Mouse (Mus musculus) embryo, embryonic 11.5 days (tissue): ENCODE data around the gene Pex6.
A peak's percentile ranks its signal among the peaks of the same experiment; 100 is the strongest.

Source experiments
- DNase-seq: peaks from one replicate; pipeline ENCODE4 v3.0.0-alpha.2; 2012; ENCODE audit warnings: low read depth, low spot score

Pex6 gene

DNA sequence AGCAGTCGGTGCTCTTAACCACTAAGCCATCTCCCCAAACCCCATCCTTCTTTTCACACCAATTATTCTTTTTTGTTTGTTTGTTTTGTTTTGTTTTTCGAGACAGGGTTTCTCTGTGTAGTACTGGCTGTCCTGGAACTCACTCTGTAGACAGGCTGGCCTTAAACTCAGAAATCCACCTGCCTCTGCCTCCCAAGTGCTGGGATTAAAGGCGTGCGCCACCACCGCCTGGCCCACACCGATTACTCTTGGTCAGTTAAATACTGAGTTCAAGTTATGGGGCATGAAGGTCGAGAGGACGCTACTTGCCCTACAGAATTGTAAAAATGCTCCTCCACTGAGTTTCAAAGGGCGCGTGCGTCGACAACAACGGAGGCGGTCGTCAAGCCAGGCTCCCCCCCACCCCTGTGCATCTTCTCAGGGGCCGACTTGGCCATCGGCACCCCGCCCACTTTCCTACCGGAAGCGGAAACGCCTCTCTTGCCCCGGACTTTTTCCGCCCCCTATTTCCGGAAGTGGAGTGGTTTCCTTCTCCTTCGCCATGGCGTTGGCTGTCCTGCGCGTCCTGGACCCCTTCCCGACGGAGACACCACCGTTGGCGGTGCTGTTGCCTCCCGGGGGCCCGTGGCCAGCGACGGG is at the start of gene Pex6:
Gene Pex6 (plus strand): TSS at position 505 of the 639 bp plus-strand sequence.
- DNase-seq: peak; percentile 88

DNA sequence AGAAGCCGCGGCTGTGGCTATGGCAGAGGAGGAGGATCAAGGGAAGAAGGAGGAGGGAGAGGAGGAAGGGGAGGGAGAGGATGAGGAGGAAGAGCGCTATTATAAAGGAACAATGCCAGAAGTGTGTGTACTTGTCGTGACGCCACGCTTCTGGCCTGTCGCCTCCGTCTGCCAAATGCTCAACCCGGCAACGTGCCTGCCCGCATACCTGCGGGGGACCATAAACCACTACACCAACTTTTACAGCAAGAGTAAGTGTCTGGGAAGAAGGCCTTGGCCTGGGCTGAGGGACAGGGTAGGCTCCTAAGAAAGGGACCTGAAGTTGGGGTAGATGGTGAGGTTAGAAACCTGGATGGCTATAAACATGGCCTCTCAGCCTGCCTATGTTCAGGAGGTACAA is 49.3 kb upstream of the Pex6 start:
- no peak for DNase-seq

DNA sequence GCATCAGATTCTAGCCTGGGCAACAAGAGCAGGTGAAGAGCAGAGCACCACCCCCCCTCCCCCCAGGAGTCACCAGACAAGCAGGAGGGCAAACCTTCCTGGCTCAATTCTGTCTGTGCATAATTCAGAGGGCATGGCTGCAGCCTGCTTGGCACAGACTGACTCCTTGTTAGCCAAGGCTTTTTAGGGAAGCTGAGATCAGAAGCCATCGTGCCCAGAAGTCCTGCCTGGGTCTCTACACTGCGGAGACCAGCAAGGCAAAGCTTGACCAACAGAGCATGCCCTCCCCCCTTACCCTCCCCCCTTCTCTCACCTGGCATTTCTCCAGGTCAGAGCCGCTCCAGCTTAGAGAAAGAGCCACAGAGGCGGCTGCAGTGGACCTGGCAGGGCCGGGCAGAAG is 48.5 kb upstream of the Pex6 start:
- no peak for DNase-seq

DNA sequence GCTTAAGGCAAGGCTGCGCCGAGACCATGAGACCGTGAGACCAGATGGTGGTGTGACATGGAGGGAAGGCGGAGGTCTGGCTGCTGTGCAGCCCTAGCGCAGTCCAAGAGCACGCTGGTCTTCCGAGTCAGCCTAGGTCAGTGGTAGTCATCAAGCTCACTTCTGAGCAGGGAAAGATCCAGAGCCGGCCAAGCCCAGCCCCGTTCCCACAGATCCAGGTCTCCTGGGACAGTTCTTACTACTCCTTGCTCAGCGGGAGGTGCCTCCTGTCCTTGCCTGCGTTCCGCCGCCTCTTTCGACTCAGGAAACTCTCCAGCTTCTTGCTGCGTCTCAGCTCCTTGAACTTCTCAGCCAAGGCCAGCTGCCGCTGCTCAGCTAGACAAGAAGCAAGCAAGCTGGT is 43.6 kb upstream of the Pex6 start:
- no peak for DNase-seq

DNA sequence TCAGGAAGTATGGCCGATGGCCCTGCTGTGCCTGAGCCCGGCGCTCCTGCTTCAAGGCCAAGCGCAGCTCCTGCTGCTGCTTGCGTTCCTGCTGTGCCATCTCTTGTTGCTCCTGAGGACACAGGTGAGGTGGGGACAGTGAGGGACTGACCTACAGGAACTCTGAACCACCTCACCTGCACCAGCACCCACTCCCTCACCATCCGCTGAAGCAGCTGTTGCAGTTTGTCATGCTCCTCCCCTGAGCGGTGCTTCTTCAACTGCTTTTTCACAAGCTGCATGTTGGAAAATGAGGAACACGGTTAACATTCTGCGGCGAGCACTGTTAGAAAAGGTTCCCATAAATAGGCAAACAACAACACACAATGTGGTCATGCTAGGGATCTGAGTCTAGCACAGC is 41.4 kb upstream of the Pex6 start:
- no peak for DNase-seq

DNA sequence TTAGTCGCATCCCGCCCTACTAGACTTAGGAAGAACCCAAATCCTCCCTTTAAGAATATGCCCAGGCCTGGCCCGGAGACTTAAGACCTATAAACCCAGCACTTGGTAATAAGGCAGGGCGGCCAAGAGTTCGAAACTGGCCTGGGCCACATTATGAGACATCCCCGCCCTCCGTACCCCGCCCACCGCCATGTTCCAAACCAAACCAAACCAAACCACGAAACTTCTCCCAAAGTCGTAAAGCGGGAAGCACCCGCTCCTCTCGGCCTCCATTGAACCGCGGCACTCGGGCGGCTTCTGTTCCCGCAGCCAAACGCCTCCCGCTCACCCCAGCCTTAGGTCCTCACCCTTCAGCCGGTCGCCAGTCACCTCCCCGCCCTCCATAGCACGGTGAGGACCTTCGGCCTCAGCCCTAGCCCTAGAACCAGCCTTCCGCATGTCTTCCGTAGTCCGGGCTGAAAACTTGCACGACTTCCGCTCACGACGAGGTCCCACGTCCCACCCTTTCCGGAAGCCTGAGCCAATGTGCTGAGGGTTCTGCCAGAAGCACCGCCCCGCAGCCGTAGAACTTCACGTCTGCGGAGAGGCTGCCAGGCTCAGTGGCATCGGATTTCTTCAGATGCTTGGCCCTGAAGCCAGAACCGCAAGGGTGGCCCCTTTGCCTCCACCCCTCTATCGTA is 37.3 kb upstream of the Pex6 start, which contains the start of gene Rrp36:
Gene Rrp36 (minus strand): TSS at position 503 of the 680 bp plus-strand sequence.
- peak; percentile 80 for DNase-seq

DNA sequence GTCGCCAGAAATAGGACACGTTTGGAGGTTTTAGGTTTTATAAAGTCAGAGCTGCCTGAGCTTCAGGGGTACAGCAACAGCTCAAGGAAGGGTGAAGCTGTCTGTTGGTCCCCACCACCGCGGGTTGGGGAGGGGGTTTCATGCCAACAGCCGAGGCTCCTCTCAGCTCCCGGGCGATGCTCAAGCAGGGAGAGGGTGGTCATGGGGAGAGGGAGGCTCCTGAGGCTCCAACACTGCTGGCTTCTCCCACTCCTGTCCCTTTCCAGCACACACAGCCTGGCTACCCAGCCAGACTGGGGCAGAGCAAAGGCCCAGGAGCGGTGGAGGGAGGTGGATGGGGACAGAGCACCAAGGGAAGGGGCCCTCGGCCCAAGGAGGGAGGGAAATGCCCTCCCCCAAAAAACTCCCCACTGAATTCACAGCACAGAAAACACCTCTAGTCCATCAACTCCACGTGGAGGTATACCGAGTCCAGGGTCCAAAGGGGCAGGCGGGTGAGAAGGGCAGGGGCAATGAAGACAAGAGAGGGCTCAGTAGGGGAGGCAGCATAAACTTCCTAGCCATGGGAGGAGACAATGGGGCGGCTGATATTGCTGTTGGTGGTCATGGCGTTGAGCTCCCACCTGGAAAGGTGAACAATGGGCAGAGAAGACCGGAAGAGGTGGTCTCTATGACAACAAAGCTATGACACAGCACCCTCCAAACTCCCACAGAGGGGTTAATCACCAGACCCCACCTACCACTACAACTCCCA is 36.6 kb upstream of the Pex6 start:
- no peak for DNase-seq

DNA sequence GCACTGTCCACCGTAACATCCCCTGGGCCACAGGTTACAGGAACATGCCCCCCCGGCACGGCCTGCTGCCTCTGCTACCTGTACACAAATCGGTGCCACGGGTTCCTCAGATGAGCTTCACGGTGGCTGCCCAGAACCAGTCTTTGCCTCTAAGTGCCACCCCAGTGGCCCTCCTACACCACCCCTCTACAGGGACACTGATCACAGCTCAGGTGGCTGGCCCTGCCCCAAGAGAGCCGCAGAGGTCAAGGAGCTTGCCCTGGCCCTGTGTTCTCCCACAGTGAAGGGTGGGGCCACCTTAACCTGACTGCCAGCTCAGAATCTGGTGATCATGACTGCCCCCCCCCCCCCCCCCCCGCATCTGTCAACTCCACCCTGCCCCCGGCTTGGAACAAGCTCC is 32.8 kb upstream of the Pex6 start, which contains the start of gene Mea1:
Gene Mea1 (plus strand): TSS at position 378 of the 400 bp plus-strand sequence.
- DNase-seq: no peak

DNA sequence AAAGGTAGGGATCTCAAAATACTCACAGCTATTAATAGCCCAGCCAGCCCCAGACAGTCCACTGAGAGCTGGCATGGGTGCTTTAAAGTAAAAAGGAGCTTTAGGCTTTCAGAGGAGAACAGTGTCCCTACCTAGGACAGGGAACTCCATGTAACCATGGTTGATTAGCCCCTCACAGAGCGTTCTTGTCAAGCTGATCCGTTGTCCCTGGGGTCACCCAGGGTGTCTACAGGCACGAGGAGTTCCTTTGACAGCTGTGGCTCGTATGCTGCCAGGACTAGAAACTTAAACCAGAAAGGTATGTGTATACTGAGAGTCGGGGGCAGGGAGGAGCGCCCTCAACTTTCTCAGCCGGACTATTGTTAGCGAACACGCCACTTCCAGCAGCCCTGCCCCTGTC is 32.4 kb upstream of the Pex6 start:
- no peak for DNase-seq

DNA sequence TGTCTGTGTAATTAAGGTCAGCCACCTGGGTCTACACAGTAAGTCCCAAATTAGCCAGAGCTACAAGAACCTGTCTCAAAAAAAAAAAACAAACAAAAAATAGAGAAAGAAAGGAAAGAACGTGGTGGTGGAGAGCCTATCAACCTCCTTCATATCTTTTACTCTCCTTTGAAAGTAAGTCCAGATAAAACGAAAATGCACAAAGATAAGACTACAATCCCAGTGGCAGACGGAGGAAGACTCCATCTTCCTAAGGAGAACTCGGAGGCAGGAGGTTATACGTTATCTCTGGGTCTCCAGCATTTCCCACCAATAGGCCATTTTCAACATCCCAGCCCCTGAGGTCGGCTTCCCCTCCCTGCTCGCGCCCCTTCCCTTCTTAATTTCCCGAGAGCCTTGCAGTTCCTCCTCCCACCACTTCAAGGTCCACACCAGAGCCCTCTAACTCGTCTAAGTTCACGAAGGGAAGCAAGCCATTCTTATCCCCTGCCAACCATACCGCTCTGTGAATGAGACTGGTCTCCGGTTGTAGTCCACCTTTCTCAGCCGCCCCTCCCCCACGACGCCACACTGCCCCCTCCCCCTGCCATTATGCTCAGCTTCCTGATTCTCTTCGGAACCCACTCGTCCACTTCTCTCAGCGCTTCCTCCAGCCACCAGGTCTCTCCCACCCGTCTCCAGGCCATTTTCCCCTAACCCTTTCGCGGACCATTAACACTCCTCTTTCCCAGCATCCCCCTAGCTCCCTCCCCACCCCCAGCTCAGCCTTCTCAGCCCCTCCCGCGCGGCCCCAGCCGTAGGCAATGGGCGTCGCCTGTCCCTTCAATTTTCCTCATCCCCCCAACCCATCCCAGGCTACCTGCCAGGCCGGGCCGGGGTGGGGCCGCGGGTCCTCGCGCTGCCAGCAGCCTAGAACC is 31.2 kb upstream of the Pex6 start:
- peak; percentile 32 for DNase-seq

DNA sequence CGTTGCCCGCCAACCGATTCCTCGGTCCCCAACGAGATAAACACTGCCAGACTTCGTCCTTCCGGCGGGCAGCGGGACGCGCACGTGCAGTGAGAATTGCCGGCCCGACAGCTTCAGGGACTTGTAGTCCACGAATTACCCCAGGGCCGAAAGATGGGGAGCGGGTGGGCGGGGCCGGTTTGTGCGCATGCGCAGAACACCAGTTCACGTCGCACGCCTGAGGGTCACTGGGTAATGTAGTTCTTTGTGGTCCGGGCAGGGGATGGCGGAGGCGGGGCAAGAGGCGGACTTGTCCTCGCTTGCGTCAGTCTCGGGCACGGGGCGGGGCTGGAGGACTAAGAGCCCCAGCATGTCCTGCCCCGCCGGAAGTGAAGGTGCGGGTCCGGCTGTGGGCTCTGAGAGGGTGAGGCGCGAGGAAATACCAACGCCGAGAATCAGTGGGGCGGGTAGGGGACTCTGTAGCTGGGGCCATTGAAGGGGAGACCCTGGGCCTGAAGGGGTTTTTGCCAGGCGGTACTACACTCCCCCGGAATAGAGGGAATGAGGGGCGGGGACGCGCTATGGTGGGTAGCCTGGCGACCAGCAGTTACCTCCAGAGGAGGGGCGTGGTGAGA is 30.4 kb upstream of the Pex6 start, which contains the start of gene Klhdc3:
Gene Klhdc3 (minus strand): TSS at position 155 of the 614 bp plus-strand sequence.
- peak; percentile 98 for DNase-seq

DNA sequence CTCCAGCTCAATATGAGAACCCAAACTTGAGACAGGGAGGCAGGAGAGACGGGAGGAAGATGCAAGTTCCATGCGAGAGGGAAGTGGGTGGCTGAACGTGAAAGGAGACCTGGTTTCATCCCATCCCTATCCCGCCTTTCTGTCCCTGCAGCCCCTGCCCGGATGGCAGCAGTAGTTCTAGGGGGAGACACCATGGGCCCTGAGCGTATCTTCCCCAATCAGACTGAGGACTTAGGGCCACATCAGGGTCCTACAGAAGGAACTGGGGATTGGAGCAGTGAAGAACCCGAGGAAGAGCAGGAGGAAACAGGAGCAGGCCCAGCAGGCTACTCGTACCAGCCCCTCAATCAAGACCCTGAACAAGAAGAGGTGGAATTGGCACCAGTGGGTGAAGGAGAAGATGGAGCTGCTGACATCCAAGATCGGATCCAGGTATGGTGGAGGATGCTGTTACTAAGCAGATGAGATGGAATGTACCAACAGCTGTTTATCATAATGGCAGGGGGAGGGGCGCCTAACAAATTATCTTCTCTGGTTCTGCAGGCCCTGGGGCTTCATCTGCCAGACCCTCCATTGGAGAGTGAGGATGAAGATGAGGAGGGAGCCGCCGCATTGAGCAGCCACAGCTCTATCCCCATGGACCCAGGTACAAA is 29.7 kb upstream of the Pex6 start:
- DNase-seq: no peak

DNA sequence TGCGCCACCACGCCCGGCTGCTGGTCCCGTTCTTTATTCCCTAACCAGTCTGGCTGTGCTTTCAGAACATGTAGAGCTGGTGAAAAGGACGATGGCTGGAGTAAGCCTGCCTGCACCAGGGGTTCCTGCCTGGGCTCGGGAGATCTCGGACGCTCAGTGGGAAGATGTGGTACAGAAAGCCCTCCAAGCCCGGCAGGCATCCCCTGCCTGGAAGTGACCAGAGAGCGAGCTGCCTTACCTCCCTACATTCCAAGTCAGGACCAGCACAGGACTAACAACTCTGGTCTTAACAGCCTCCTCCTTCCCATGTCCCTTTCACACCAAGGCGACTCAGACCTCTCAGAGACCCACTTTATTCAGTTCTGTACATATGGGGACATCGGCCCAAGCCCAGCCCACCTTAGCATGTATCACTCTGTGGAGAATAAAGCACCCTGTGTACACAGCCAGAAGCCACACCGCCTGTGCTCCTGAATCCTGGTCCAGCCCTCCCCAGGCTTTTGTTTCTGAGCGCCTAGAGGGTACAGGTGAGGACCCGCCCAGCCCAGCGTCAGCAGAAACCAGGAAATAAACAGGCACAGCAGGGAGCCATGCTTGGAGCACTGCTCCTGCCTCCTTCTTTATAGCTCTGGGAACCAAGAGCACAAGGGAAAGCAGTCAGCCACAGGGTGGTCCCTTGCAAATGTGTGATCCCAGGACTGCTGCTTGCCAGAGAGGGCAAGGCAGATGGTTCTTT is 28.4 kb upstream of the Pex6 start:
- no peak for DNase-seq

DNA sequence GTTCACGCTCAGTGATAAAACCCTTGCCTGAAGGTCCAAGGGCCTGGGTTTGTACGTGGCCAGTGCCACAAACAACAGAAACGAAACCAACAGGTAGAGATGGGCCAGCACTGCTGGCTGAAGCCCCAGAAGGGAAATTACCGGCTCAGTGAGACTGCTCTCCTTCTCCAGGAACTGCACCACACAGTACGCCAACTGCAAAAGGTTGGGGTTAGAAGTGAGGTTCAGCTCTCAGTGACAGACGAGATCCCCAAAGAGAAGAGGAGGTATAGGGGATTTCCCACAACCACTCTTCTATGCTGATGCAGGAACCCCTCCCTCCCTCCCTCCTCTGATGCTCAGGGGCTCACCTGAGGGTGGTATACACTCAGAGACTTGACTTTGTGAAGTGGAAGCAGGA is 25.4 kb upstream of the Pex6 start:
- no peak for DNase-seq

DNA sequence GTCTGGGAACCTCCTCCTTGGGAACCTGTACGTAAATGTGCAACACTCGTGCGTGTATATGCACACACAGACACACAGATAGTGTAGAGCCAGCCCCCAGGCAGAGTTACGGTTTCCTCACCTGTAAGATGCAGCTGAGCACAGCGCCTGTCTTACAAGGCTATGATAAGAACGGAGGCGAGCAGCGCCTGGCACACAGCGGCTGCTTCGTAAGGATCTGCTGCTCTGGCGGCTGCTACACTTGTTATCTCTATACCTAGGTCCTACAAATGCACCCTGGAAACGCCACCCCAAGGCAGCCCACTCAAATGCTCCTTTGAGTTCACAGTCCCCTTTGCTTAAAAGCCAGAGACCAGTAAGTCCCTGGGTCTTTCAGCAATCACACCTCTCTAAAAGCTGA is 20.6 kb upstream of the Pex6 start:
- DNase-seq: no peak

DNA sequence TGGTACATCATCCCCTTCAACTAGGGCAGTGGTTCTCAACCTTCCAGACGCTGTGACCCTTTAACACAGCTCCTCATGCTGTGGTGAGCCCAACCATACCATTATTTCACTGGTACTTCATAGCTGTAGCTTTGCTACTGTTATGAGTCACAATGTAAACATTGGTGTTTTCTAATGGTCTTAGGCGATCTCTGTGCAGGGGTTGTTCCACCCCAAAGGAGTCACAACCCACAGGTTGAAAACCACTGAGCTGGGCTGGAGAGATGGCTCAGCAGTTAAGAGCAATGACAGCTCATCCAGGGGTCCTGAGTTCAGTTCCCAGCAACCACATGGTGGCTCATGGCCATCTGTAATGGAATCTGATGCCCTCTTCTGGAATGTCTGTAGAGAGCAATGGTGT is 19.9 kb upstream of the Pex6 start:
- no peak for DNase-seq

DNA sequence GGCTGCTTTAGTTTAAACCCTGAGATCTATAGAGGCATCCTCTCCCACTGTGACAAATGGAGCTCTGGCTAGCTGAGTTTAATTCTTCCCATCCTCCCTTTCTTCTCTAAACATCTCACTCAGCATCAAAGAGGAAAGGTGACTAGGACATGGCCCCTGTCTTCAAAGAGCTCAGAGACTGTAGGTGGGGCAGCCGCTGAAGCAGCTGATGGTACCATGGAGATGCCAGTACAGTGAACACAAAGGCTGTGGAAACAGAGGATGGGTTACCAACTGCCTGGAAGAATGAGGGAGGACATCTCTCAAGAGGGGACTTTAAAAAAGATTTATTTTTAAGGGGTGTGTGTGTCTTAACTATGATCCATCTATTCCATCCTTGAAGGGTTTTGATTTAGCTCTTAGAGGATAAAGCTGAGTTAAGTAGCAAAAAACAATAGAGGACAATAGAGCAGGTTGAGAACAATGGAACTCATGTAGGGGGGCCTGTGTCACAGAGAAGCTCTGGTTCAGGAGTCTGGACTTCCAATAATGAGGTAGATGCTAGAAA is 16.7 kb upstream of the Pex6 start:
- DNase-seq: no peak

DNA sequence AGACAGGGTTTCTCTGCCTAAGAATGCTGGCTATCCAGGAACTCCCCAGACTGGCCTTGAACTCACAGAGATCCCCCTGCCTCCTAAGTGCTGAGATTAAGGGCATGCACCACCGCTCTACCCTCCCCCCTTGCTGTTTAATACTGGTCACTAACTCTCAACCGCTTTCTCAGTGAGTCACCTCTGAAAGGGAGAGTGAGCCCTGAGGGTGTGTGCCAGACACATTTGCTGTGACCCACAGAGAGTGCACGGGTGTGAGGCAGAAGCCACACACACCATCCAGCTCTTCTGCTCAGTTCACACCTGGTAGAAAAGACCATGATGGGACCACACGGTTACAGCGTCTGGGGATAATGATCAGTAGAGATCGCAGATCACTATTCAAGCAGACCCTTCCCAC is 12.7 kb upstream of the Pex6 start:
- no peak for DNase-seq

DNA sequence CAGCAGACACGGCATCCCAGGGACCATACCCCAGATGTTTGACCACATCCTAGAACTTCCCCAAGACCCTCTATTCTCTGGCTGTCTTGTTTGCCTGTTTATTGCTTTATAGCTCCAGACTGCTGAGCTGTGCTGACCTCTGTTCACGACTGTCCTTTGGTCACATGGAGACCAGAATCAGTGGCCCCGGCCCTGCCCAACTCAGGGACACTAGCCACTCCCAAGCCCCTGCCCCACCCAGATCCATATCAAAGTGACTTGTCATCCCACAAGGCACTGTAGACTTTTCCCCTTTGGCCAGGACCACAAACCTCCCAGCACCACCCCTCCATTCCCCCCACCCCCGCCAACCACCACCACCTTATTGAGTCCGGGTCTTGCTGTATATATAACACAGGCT is 12.0 kb upstream of the Pex6 start:
- no peak for DNase-seq

DNA sequence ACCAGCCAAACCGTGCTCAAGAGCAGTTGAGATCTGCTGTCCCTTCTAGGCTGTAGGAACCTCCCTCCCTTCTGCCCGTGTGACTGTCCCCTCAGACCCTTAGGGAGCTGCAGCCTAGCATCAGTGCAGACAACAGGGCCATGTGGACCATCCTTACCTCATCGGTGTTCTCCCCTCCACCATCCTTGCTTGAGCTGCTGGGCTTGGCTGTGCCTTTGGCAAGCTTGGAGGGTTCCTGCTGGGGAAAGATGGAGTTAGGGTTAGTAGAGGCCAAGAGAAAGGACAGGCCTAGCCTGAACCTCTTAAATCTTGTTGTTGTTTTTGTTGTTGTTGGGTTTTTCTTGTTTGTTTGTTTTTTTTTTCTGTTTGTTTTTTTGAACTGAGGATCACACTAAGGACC is 11.4 kb upstream of the Pex6 start:
- DNase-seq: no peak
